Mouse (Mus musculus) mesoderm, embryonic 11.5 days (tissue): ENCODE measurements around the gene Tomm70a.

Source experiments
- DNase-seq: peaks from one replicate; pipeline ENCODE4 v3.0.0-alpha.2; 2012; ENCODE audit warnings: low read depth, low spot score

Tomm70a gene

GRCm38 (mm10) chr16:57120913-57121815, at the start of gene Tomm70a:
TSS of gene Tomm70a (plus strand) at chr16:57121703.
- peak; percentile 94 for DNase-seq

- DNase-seq = no peak
Measured at GRCm38 (mm10) chr16:57075986-57076385, 45.5 kb upstream of the Tomm70a start.

GRCm38 (mm10) chr16:57079577-57079976, 41.9 kb upstream of the Tomm70a start:
- no peak for DNase-seq

GRCm38 (mm10) chr16:57092460-57092859, 29.0 kb upstream of the Tomm70a start:
- peak; percentile 57 for DNase-seq

GRCm38 (mm10) chr16:57092911-57093605, 28.4 kb upstream of the Tomm70a start:
- DNase-seq = no peak

GRCm38 (mm10) chr16:57098468-57099144, 22.9 kb upstream of the Tomm70a start:
- DNase-seq = no peak

GRCm38 (mm10) chr16:57099572-57100237, 21.8 kb upstream of the Tomm70a start:
- DNase-seq = no peak

- no peak for DNase-seq
Measured at GRCm38 (mm10) chr16:57101174-57101573, 20.3 kb upstream of the Tomm70a start.

- no peak for DNase-seq
Measured at GRCm38 (mm10) chr16:57106185-57106960, 15.1 kb upstream of the Tomm70a start.

- DNase-seq = no peak
Measured at GRCm38 (mm10) chr16:57116066-57116465, 5.4 kb upstream of the Tomm70a start.

GRCm38 (mm10) chr16:57117562-57117961, 3.9 kb upstream of the Tomm70a start:
- DNase-seq = no peak

- no peak for DNase-seq
Measured at GRCm38 (mm10) chr16:57121816-57122415, 413 bp downstream of the Tomm70a start.

- no peak for DNase-seq
Measured at GRCm38 (mm10) chr16:57122682-57123445, 1.4 kb downstream of the Tomm70a start.

GRCm38 (mm10) chr16:57126268-57126667, 4.8 kb downstream of the Tomm70a start:
- DNase-seq = no peak

GRCm38 (mm10) chr16:57127825-57128224, 6.3 kb downstream of the Tomm70a start:
- DNase-seq = no peak

GRCm38 (mm10) chr16:57130752-57131400, 9.4 kb downstream of the Tomm70a start:
- no peak for DNase-seq

GRCm38 (mm10) chr16:57131544-57131943, 10.0 kb downstream of the Tomm70a start:
- DNase-seq = no peak

GRCm38 (mm10) chr16:57132326-57132725, 10.8 kb downstream of the Tomm70a start:
- DNase-seq = no peak

- DNase-seq = no peak
Measured at GRCm38 (mm10) chr16:57133611-57134010, 12.1 kb downstream of the Tomm70a start.
